Mouse (Mus musculus) thymus, adult 2 months (tissue): Measurements from ENCODE around the gene Gamt. TPM values are rescaled to one million over a fixed set of nuclear protein-coding genes. Genes with fewer than 3 reads are reported as not detected.

Source experiments
- DNase-seq: peaks from one replicate; pipeline ENCODE4 v3.0.0; 2021
- H3K27ac ChIP-seq: fragments of 200-500 bp; 2 replicates; pipeline ENCODE4 v1.5.1; 2012; ENCODE audit warnings: low read length, control low read depth; ENCODE audit not compliant: control insufficient read depth, insufficient read depth
- H3K27me3 ChIP-seq: fragments of 200-500 bp; 2 replicates; pipeline ENCODE4 v1.6.1; 2012; ENCODE audit warnings: mild to moderate bottlenecking, low read length, moderate library complexity, mixed read lengths; ENCODE audit not compliant: control insufficient read depth, insufficient read depth
- H3K36me3 ChIP-seq: fragments of 200-500 bp; 2 replicates; pipeline ENCODE4 v1.6.1; 2012; ENCODE audit warnings: mild to moderate bottlenecking, low read length, moderate library complexity; ENCODE audit not compliant: control insufficient read depth, insufficient read depth
- H3K4me1 ChIP-seq: fragments of 200-500 bp; replicated peaks from 2 replicates; pipeline ENCODE4 v1.6.1; 2012; ENCODE audit warnings: low read length; ENCODE audit not compliant: control insufficient read depth, insufficient read depth
- H3K4me3 ChIP-seq: fragments of 200-500 bp; 2 replicates; pipeline ENCODE4 v1.5.1; 2012; ENCODE audit warnings: mild to moderate bottlenecking, low read length, control low read depth, moderate library complexity; ENCODE audit not compliant: control insufficient read depth, insufficient read depth
- CTCF ChIP-seq: fragments of 200-500 bp; IDR thresholded peaks from 2 replicates; pipeline ENCODE4 v1.5.1; 2012; ENCODE audit warnings: mild to moderate bottlenecking, control low read depth, low read length, moderate library complexity, borderline replicate concordance; ENCODE audit not compliant: control insufficient read depth, poor library complexity, insufficient read depth; ENCODE audit errors: extremely low read depth
- POLR2A ChIP-seq: fragments of 200-500 bp; IDR thresholded peaks from 2 replicates; pipeline ENCODE4 v1.6.1; 2012; ENCODE audit warnings: mild to moderate bottlenecking, low read length, control low read depth, moderate library complexity; ENCODE audit not compliant: control insufficient read depth, poor library complexity, insufficient read depth; ENCODE audit errors: extremely low read depth
- WGBS: fragments of 180-500 bp; shearing (Covaris S2); methylation state at CpG from one replicate; pipeline ENCODE4 v1.1.7; 2018; 5-methylcytosine and 5-hydroxymethylcytosine counted together
- polyA plus RNA-seq: library from polyadenylated mRNA; depleted of rRNA; stranded (reverse); fragments of >200 nt; gene quantifications from 2 replicates; pipeline ENCODE4 v1.2.3, GENCODE M21; 2012

Gamt gene
- polyA plus RNA-seq, 1 experiment = 6.0 TPM

- peak within 1 kb of the TSS; percentile 35 for H3K4me3 ChIP-seq
- WGBS = 9% methylated on average over 26 of the region's 26 CpGs
- H3K27me3 ChIP-seq = peaks cover 10% of the 10 kb centered on the region; the same call in 1 of the 2 replicates
- H3K4me1 ChIP-seq = peaks cover 17% of the 10 kb centered on the region
- TF ChIP-seq POLR2A (no peak; the same call in 1 of the 2 replicates), CTCF (peak; percentile 69; the same call in 1 of the 2 replicates)
- DNase-seq = peak; percentile 70
- H3K36me3 ChIP-seq = peaks cover 14% of the 10 kb centered on the region
- H3K27ac ChIP-seq = no peak within 1 kb of the TSS
These were observed 35.0 kb upstream of the Gamt start, which contains the start of gene Apc2 for GRCm38 (mm10) chr10:80295618-80296425. Apc2 (plus strand) TSS chr10:80295977.

DNA sequence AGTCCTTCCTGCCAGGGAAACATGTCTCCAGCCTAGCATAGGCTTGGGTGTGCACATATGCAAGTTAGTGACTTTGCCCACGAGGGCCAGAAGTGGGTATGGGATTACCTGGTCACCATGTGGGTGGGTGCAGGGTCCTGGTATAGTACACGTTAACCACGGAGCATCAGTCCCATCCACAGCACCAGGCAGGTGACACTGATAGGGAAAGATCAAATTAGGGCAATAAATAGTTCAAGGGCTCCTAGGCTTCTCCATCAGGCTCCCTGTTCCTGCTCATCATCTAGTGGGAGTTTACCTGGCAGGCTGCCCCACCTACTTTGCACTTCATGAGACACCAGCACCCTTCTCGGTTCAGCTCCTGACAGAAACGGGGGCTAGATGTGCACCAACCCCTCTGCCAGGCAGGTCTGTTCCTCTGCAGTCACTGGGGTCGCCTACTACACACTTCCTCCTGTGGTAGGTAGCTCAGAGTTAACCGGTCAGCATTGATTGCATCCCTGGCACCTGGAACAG lies 34.0 kb upstream of the Gamt start:
- H3K4me1 ChIP-seq = peaks cover 17% of the 10 kb centered on the region
- peaks cover 14% of the 10 kb centered on the region for H3K36me3 ChIP-seq
- DNase-seq = no peak
- no peak for TF ChIP-seq CTCF
- no peak for TF ChIP-seq POLR2A
- H3K27ac ChIP-seq = no peak overlapping the region
- H3K4me3 ChIP-seq = no peak overlapping the region
- H3K27me3 ChIP-seq = peaks cover 8% of the 10 kb centered on the region; the same call in 1 of the 2 replicates
- WGBS = 79% methylated on average over 7 of the region's 7 CpGs

DNA sequence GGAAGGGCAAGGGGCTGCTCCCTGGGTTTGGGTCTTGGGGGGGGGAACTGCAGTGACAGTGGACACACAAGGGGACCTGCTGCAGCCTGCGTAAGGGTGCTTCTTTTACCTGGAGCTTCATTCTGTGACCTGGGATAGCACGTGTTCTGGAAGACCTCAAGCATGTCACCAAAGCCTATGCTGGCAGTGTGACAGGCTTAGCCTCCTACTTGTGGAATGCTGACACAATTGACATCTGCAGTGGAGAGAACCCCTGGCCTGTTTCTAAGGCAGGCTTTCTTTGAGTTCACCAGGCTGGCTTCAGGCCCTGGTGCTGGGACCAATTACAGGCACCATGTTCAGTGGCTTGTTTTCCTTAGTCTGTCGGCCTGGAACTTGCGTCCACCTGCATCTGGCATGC lies 33.5 kb upstream of the Gamt start:
- peaks cover 4% of the 10 kb centered on the region; the same call in 1 of the 2 replicates for H3K27me3 ChIP-seq
- 96% methylated on average over 4 of the region's 4 CpGs for WGBS
- H3K4me1 ChIP-seq = peaks cover 17% of the 10 kb centered on the region
- TF ChIP-seq POLR2A = no peak
- TF ChIP-seq CTCF = no peak
- no peak overlapping the region for H3K27ac ChIP-seq
- H3K36me3 ChIP-seq = peaks cover 14% of the 10 kb centered on the region
- DNase-seq = no peak
- no peak overlapping the region for H3K4me3 ChIP-seq

GRCm38 (mm10) chr10:80293325-80293724 lies 32.5 kb upstream of the Gamt start:
- no peak for DNase-seq
- no peak for TF ChIP-seq CTCF
- no peak for TF ChIP-seq POLR2A
- Histone ChIP-seq H3K4me3 (peak overlapping the region; percentile 70), H3K27ac (no peak overlapping the region), H3K27me3 (no peaks in the 10 kb centered on the region), H3K36me3 (peaks cover 17% of the 10 kb centered on the region), H3K4me1 (peaks cover 17% of the 10 kb centered on the region)
- WGBS = 18% methylated on average over 14 of the region's 14 CpGs

- Histone ChIP-seq H3K27ac (no peak within 1 kb of the TSS), H3K4me3 (peak within 1 kb of the TSS; percentile 70), H3K4me1 (peaks cover 17% of the 10 kb centered on the region), H3K27me3 (no peaks in the 10 kb centered on the region), H3K36me3 (peaks cover 22% of the 10 kb centered on the region)
- under 1% methylated on average over 72 of the region's 72 CpGs for WGBS
- DNase-seq = peak; percentile 92
- peak; percentile 92 for TF ChIP-seq POLR2A
- TF ChIP-seq CTCF = peak; percentile 64; the same call in 1 of the 2 replicates
These were observed 31.7 kb upstream of the Gamt start, which contains the start of gene Rps15 for GRCm38 (mm10) chr10:80292251-80293146. Rps15 (plus strand) TSS chr10:80292453.

- DNase-seq = no peak
- H3K4me1 ChIP-seq = peaks cover 12% of the 10 kb centered on the region
- H3K27ac ChIP-seq = no peak overlapping the region
- no peaks in the 10 kb centered on the region for H3K27me3 ChIP-seq
- no peak for TF ChIP-seq POLR2A
- TF ChIP-seq CTCF = no peak
- peaks cover 37% of the 10 kb centered on the region for H3K36me3 ChIP-seq
- H3K4me3 ChIP-seq = no peak overlapping the region
- 81% methylated on average over 8 of the region's 8 CpGs for WGBS
These were observed 27.8 kb upstream of the Gamt start for GRCm38 (mm10) chr10:80288657-80289056.
